Mouse (Mus musculus) right cerebral cortex, postnatal 10 days (tissue): Measurements from ENCODE around the gene Gm11111.

Source experiments
- DNase-seq, 2 experiments: peaks; one replicate each; pipeline ENCODE4 v3.0.0; 2021; ENCODE audit warnings: low spot score in 2 of 2

Gm11111 gene

GRCm38 (mm10) chr5:98582051-98582450 lies 29.6 kb downstream of the Gm11111 start:
- no peak for DNase-seq

- DNase-seq: no peak
These were observed 33.4 kb downstream of the Gm11111 start for GRCm38 (mm10) chr5:98585915-98586314.
